Mouse (Mus musculus): ENCODE data around the gene Aebp1. TPM values are rescaled to one million over a fixed set of nuclear protein-coding genes. Genes with fewer than 3 reads are reported as not detected.

The Aebp1 gene
- 22.4 and 25.7 TPM in 2 replicates for polyA plus RNA-seq (2016; fragmentation: Nextera tagmentation; extraction: Ambion mirVana)

- peaks cover 36% of the 10 kb centered on the region for H3K4me1 ChIP-seq
- no peaks in the 10 kb centered on the region for H3K9me3 ChIP-seq
- peak within 1 kb of the TSS; percentile 69 for H3K4me3 ChIP-seq
- WGBS, result under 1% methylated on average over 59 of the region's 59 CpGs
- H3K27ac ChIP-seq, result peak within 1 kb of the TSS; percentile 89
- no peak for DNase-seq (ENCODE audit: low spot score)
- H3K36me3 ChIP-seq, result peaks cover 27% of the 10 kb centered on the region
- peaks cover 41% of the 10 kb centered on the region for H3K27me3 ChIP-seq (ENCODE audit: insufficient read depth, poor library complexity, severe bottlenecking)
Measured at GRCm38 (mm10) chr11:5861678-5862393, at the start of gene Aebp1. Aebp1 (plus strand) TSS chr11:5861947.

DNA sequence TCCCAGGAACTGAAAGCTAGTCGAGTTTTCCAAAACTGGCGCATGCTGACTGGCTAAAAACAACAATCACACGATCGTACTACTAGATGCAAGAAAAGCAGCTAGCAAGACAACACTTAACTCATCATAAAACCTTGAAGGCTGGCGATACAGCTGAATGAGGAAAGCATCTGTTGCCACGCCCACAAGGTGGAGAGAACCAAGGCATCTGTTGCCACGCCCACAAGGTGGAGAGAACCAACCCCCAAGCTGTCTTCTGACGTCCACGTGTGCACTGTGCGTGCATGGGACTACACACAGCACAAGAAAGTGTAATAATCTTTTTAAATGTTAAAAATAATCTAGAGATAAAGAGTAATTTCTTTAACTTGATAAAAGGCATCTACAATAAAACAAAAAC lies 48.4 kb upstream of the Aebp1 start:
- Histone ChIP-seq H3K36me3 (no peaks in the 10 kb centered on the region), H3K4me3 (no peak overlapping the region), H3K9me3 (no peaks in the 10 kb centered on the region), H3K4me1 (no peaks in the 10 kb centered on the region), H3K27ac (no peak overlapping the region), H3K27me3 (ENCODE audit: insufficient read depth, poor library complexity, severe bottlenecking) (no peaks in the 10 kb centered on the region)
- WGBS, result 77% methylated on average over 10 of the region's 10 CpGs
- no peak for DNase-seq (ENCODE audit: low spot score)

- Histone ChIP-seq H3K9me3 (no peaks in the 10 kb centered on the region), H3K36me3 (no peaks in the 10 kb centered on the region), H3K27me3 (ENCODE audit: insufficient read depth, poor library complexity, severe bottlenecking) (no peaks in the 10 kb centered on the region), H3K4me1 (no peaks in the 10 kb centered on the region), H3K4me3 (no peak overlapping the region), H3K27ac (no peak overlapping the region)
- 51% methylated on average over 2 of the region's 2 CpGs for WGBS
- no peak for DNase-seq (ENCODE audit: low spot score)
Measured at GRCm38 (mm10) chr11:5819223-5819622, 42.5 kb upstream of the Aebp1 start.

GRCm38 (mm10) chr11:5825432-5825831 lies 36.3 kb upstream of the Aebp1 start:
- no peak for DNase-seq (ENCODE audit: low spot score)
- H3K27me3 ChIP-seq (ENCODE audit: insufficient read depth, poor library complexity, severe bottlenecking), result no peaks in the 10 kb centered on the region
- H3K27ac ChIP-seq, result no peak overlapping the region

DNA sequence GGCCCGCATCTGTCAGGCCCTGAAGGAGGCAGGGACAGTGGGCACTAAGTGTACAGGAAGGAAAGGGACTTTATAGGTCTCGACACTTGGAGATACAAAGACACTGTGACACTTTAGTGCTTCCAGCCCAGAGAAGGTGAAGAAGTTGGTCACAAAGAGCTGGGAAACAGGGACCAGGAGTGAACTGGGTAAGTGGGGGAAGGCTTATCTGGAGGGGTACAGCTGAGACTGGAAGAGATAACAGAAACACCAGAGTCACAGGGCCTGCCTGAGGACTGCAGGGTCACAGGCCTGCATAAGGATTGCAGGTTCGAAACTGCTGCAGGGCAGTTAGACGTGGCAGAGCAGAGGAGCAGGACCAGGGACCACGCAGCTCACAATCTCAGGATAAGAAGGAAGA lies 33.8 kb upstream of the Aebp1 start:
- no peak overlapping the region for H3K27ac ChIP-seq
- peaks cover 50% of the 10 kb centered on the region for H3K36me3 ChIP-seq
- peaks cover 16% of the 10 kb centered on the region for H3K4me1 ChIP-seq
- H3K9me3 ChIP-seq, result no peaks in the 10 kb centered on the region
- no peak for DNase-seq (ENCODE audit: low spot score)
- WGBS, result 86% methylated on average over 5 of the region's 5 CpGs
- H3K4me3 ChIP-seq, result no peak overlapping the region
- no peaks in the 10 kb centered on the region for H3K27me3 ChIP-seq (ENCODE audit: insufficient read depth, poor library complexity, severe bottlenecking)

More at GRCm38 (mm10) chr11:5825432-5825831, 36.3 kb upstream of the Aebp1 start:
- H3K4me1 ChIP-seq, result 0 out of 2 replicates have a peak, but pooled peaks cover 6% of the 10 kb centered on the region
- peaks cover 25% of the 10 kb centered on the region for H3K36me3 ChIP-seq
- no peaks in the 10 kb centered on the region for H3K9me3 ChIP-seq
- no peak overlapping the region for H3K4me3 ChIP-seq

DNA sequence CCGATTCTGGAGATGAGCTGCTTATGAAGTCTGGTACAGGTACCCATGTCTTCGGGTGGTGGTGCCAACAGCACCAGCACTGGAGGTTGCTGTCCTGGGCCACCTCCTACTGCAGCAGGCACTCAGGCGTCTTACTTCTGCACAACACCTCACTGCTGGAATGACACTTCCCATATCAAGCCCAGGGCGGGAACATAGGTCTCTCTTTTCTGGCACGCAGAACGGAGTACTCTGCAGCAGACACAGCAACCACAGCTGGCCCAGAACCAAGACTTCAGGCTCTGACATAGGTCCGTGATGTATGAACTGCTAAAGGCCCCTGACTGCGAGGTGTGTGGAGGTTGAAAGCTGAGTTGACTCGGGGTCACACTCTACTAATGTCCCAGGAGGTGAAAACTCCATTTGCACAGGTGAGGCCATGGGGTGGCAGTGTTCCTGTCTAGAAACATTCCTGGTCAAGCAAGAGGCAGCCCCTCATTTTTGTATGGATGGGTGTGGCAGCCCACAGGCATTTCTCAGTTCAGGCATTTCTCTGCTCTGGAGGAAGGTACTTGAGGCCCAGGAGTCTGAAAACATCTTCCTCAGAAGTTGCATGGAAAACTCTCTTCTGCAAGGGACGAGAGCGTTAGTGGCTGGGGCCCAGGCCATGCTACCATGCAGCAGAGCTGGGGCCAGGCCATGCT lies 33.1 kb upstream of the Aebp1 start:
- Histone ChIP-seq H3K36me3 (peaks cover 57% of the 10 kb centered on the region), H3K4me1 (peaks cover 16% of the 10 kb centered on the region), H3K4me3 (no peak overlapping the region), H3K27me3 (ENCODE audit: insufficient read depth, poor library complexity, severe bottlenecking) (no peaks in the 10 kb centered on the region), H3K9me3 (no peaks in the 10 kb centered on the region), H3K27ac (no peak overlapping the region)
- no peak for DNase-seq (ENCODE audit: low spot score)
- WGBS, result 84% methylated on average over 11 of the region's 11 CpGs

DNA sequence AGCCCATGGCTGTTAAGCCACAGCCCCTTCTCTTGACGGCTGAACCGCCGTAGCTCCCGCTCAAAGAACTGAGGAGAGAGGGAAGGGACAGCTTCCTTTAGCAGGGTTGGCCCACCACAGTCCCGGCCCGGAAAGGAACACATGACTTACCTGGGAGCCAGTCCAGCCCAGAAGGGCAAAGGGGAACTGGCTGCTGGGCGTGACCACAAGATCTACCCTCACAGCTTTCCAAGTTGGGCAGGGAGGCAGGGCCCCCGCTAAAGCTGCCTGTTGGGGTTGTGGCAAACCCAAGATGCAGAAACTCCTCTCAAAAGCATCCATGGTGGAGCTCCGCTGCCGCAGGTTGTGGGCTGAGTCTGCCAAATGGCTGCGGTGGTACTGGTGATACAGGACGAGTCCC lies 32.4 kb upstream of the Aebp1 start:
- no peak for DNase-seq (ENCODE audit: low spot score)
- H3K36me3 ChIP-seq, result peaks cover 64% of the 10 kb centered on the region
- H3K4me3 ChIP-seq, result no peak overlapping the region
- 92% methylated on average over 12 of the region's 12 CpGs for WGBS
- H3K9me3 ChIP-seq, result no peaks in the 10 kb centered on the region
- H3K27ac ChIP-seq, result no peak overlapping the region
- H3K27me3 ChIP-seq (ENCODE audit: insufficient read depth, poor library complexity, severe bottlenecking), result no peaks in the 10 kb centered on the region
- peaks cover 16% of the 10 kb centered on the region for H3K4me1 ChIP-seq

GRCm38 (mm10) chr11:5834506-5834905 lies 27.2 kb upstream of the Aebp1 start:
- no peak overlapping the region for H3K27ac ChIP-seq
- H3K4me1 ChIP-seq, result peaks cover 27% of the 10 kb centered on the region
- no peaks in the 10 kb centered on the region for H3K9me3 ChIP-seq
- no peaks in the 10 kb centered on the region for H3K27me3 ChIP-seq (ENCODE audit: insufficient read depth, poor library complexity, severe bottlenecking)
- 76% methylated on average over 9 of the region's 9 CpGs for WGBS
- H3K4me3 ChIP-seq, result no peak overlapping the region
- DNase-seq (ENCODE audit: low spot score), result peak; percentile 70
- peaks cover 59% of the 10 kb centered on the region for H3K36me3 ChIP-seq

DNA sequence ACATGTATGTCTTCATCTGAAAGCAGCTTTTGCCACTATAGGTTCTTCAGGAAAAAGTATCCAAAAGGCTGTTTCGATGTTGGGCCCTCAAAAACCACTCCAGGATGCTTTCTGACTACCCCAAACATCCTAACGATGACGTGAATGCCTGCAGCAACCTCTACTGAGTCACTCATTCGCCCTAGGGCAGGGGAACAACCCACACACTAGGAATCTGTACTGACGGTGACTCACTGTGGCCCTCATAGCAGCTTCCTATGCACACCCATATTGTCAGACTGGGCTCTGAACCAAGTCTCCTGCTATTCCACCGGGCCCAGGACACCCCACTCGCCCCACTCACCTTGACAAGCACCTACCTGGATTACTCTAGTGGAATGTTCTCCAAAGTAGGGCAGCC lies 26.7 kb upstream of the Aebp1 start:
- Histone ChIP-seq H3K4me3 (no peak overlapping the region), H3K27ac (no peak overlapping the region), H3K4me1 (peaks cover 24% of the 10 kb centered on the region), H3K27me3 (ENCODE audit: insufficient read depth, poor library complexity, severe bottlenecking) (no peaks in the 10 kb centered on the region), H3K36me3 (peaks cover 53% of the 10 kb centered on the region), H3K9me3 (no peaks in the 10 kb centered on the region)
- WGBS, result 90% methylated on average over 7 of the region's 7 CpGs
- peak; percentile 67 for DNase-seq (ENCODE audit: low spot score)

GRCm38 (mm10) chr11:5836126-5836525 lies 25.6 kb upstream of the Aebp1 start:
- Histone ChIP-seq H3K27ac (no peak overlapping the region), H3K4me1 (peaks cover 19% of the 10 kb centered on the region), H3K27me3 (ENCODE audit: insufficient read depth, poor library complexity, severe bottlenecking) (no peaks in the 10 kb centered on the region), H3K36me3 (peaks cover 45% of the 10 kb centered on the region), H3K9me3 (no peaks in the 10 kb centered on the region), H3K4me3 (0 out of 2 replicates have a peak overlapping the region, but pooled peaks have one; percentile 5)
- 48% methylated on average over 1 of the region's 1 CpGs for WGBS
- DNase-seq (ENCODE audit: low spot score), result no peak

GRCm38 (mm10) chr11:5837251-5838246 lies 24.2 kb upstream of the Aebp1 start, which contains the start of gene Polm:
Polm (minus strand) TSS chr11:5838016.
- WGBS, result under 1% methylated on average over 63 of the region's 63 CpGs
- H3K36me3 ChIP-seq, result peaks cover 31% of the 10 kb centered on the region
- H3K4me3 ChIP-seq, result peak within 1 kb of the TSS; percentile 80
- DNase-seq (ENCODE audit: low spot score), result peak; percentile 97
- peaks cover 14% of the 10 kb centered on the region for H3K4me1 ChIP-seq
- H3K27me3 ChIP-seq (ENCODE audit: insufficient read depth, poor library complexity, severe bottlenecking), result no peaks in the 10 kb centered on the region
- H3K9me3 ChIP-seq, result no peaks in the 10 kb centered on the region
- peak within 1 kb of the TSS; percentile 93 for H3K27ac ChIP-seq

GRCm38 (mm10) chr11:5840346-5840745 lies 21.4 kb upstream of the Aebp1 start:
- Histone ChIP-seq H3K4me1 (peaks cover 14% of the 10 kb centered on the region), H3K27me3 (ENCODE audit: insufficient read depth, poor library complexity, severe bottlenecking) (no peaks in the 10 kb centered on the region), H3K9me3 (no peaks in the 10 kb centered on the region), H3K27ac (no peak overlapping the region), H3K36me3 (peaks cover 4% of the 10 kb centered on the region), H3K4me3 (no peak overlapping the region)
- 82% methylated on average over 7 of the region's 7 CpGs for WGBS
- no peak for DNase-seq (ENCODE audit: low spot score)

Data from heart, embryonic 10.5 days (tissue).